Mouse (Mus musculus) frontal cortex, postnatal 14 days (tissue): ENCODE measurements at regions not wholly inside any gene's neighbourhood (a gene's known extent, or its start where the extent isn't known, plus 50 kb on each side); places are given as distances from the start of the nearest gene placed in this dataset.
"Not testable (repeated sequence)": the region's sequence is repeated elsewhere in the genome, so short reads cannot be mapped to it uniquely, and the experiment has no call there.

Source experiments
- DNase-seq, 2 experiments: peaks; one replicate each; pipeline ENCODE4 v3.0.0; 2022; ENCODE audit warnings: low spot score in 2 of 2

DNA sequence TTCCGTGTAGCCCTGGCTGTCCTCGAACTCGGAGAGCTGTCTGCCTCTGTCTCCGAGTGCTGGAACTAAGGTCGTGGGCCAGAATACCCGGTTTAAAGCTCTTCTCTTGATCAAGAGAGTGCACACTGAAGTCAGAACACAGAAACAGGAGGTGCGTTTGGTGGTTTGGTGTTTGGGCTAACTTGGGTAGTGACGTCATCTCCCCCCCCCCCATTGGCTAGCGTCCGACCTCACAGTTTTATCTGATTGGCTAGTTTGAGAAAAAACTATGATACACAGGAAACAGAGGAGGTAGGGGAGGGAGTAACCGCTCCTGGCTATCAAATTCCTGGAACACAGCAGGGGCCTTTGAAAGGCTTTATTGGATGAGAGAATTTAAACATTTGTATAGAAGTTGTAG is 60.2 kb upstream of the Pim1 start:
- DNase-seq = no peak

GRCm38 (mm10) chr17:29430806-29431205 is 59.7 kb upstream of the Pim1 start:
- DNase-seq = no peak

DNA sequence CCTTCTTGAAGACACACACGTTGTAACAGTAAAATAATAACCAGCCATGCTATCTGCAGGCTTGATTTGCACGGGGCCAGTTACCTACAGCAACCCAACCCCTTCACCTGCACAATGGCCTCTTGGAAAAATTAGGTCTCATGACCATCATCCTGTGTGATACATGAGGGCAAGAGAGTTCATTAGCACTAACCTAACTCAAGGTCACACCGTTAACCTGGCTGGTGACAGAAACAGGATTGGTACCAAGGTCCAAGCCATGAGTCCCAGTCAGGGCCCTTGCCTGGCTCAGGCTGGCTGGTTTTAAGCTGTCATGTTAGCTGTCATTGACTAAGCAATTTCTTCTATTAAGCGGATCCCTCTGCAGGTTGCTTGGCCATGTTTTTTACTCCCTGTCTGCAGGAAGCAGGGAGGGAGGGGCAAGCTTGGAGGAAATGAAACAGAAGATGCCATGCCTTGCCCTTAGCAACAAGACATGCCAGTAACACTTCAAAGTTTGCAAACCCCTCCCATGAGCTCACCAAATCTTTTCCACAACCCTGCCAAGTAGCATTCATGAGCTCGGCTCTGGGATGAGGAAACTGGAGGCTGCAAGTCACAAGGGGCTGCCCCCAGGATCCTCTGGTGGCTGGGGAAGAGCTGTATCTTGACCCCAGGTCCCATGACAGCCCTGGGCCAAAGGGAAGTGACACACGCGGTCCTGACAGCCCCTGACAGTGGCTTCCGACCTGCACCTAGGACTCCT is 58.8 kb upstream of the Pim1 start:
- no peak for DNase-seq

DNA sequence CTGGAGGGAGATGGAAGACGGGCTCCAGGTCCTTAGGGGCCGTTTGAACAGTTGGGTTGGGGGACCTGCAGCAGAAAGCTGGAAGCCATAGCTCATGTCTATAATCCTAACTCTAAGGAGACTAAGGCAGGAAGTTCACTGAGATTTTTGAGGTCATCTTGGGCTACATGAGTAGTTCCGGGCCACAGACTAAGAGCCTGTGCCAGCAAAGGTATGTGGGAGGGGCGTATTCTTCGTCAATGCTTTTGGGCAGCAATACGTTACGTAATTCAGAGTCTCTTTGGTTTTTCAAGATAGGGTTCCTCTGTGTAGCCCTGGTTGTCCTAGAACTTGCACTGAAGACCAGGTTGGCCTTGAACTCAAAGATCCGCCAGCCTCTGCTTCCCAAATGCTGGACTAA is 57.9 kb upstream of the Pim1 start:
- no peak for DNase-seq

DNA sequence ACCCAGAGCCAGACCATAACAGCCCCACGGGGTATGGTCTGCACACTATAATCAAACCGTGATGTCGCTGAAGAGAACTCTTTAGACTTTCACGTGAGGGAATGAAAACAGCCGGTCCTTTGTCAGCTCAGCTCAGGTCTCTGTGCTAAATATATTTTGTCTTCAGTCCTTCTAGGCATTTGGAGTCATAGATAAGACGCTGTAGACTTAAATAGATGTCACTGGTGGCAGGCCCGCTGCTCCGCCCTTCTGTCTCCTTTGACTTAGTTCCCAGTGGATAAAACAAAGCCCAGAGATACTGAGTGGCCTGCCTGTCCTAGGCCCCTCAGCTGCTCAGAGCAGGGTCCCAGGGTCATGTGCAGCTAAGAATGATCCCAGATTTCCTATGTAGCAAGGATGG is 57.2 kb upstream of the Pim1 start:
- no peak for DNase-seq

DNA sequence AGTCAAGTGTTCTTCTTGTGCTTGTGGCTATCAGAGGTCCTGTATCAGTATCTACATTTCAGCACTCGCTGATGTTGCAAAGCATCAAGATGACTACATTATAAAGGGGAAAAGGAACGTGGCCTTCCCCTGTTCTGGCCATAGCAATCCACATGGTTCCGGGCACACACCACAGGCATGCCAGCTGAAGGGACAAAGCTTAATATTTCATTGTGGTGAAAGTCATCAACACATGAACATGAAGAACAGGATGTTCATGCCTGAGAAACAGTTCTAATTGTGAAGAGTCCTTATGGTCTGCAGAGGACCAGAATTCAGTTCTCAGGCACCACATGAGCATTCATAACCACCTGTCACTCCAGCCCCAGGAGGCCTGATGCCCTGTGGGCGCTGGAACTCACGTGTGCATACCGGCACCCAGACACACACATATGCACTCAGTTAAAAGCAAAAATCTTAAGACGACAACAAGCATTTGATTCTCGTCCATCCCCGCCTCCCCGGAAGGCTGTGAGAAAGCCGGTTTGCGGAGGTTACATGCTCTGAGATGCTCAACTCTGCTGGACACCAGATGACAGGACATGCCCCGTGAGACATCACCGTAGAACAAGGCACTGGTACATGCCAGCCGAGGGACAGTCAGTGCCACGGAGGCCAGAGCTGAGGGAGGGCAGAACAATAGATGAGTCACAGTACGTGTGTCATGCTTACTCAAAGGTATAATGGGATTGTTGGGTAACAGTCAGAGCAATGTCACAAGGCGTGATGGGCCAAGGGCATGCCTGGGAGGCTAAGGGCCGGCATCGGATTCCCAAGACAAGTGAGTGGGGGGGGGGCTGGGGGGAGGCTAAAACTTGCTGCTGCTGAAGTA is 56.2 kb upstream of the Pim1 start:
- no peak for DNase-seq

DNA sequence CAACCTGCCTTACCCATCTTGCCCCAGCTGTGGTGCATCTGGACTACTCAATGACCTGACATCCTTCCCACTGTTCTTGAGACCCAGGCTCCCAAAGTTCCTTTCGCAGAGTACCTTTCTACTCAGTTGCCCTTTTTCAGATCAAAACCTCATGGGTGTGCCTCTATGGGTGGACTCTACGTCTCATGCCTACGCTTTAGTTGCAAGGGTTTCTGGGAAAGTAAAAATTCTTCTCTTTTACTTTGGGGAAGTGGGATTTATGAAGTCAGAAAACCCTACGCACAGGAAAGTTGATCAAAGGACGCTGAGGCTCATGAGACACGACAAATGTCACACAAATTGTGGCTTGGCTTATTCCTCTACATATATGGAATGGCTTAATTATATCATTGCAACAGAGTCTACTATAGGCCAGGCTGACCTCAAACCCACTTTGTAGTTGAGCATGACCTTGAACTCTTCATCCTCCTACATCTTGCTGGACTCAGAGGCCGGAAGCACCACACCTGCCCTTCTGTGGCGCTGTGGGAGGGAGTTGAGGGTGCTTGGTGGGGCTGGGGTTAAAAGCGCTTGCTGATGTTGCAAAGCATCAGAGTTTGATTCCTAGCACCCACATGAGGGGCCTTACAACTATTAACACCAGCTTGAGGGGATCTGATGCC is 55.1 kb upstream of the Pim1 start:
- DNase-seq = no peak

- not testable (repeated sequence) for DNase-seq
Measured at GRCm38 (mm10) chr17:29436484-29436870, 54.1 kb upstream of the Pim1 start.

DNA sequence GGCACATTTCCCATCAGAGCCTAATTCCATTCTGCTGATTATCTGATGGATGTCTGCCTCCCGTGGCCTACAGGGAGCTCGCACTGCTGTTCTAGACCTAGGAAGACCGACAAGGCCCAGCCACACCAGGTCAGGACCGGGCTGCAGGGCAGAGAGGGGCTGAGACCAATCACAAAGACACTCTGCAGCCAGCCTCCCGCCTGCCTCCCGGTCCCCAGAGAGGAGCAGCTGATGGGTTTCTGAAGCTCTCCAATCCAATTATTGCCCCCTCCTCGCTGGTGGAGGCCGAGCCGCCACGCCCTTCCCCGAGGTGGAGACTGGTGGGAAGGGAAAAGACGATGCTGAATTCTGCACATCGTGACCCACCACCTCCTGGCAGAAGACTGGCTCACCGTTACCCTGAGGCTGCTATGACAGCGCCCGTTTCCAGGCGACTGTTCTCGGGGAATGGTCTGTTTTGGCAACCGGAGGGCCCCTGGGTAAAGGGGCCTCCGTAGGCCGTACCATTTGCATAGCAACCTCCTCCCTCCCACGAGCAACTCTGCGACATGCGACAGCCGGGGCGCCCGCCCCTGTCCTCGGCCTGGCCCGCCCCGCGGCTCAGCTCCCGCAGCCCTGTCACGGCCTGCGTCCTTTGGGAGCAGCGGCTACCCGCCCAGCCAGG is 53.5 kb upstream of the Pim1 start:
- DNase-seq = peak; percentile 62 to 75

- no peak for DNase-seq
Measured at GRCm38 (mm10) chr17:29437535-29438324, 52.8 kb upstream of the Pim1 start.

- DNase-seq = peak in 1 of 2 experiments; percentile 23
Measured at GRCm38 (mm10) chr17:29438347-29439235, 52.0 kb upstream of the Pim1 start.

- no peak for DNase-seq
Measured at GRCm38 (mm10) chr17:29439992-29440391, 50.6 kb upstream of the Pim1 start.

DNA sequence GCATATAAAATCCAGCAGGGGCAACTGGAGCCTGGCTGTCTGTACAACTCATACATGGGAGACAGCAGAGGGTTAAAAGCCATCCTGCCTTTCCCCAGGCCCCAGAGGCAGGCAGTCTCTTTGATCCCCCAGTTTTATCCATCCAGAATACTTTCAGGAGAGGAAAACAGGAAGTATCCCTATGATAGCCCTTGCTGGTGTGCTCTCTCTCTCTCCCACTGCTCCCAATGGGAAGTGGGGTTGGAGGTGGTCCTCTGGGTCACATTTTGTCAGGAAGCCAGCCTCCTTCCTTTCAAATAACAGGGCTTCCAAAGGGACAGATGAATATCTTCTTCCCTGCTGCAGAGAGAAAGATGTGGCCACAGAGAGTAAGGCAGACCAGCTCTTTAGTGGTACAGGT is 50.1 kb upstream of the Pim1 start:
- no peak for DNase-seq
